Mouse (Mus musculus) thymus, postnatal 36 days (tissue): ENCODE measurements around the gene Fancc.

Source experiments
- DNase-seq, 2 experiments: peaks; one replicate each; pipeline ENCODE4 v3.0.0; 2022; ENCODE audit warnings: mixed read lengths in 2 of 2

Fancc gene

DNA sequence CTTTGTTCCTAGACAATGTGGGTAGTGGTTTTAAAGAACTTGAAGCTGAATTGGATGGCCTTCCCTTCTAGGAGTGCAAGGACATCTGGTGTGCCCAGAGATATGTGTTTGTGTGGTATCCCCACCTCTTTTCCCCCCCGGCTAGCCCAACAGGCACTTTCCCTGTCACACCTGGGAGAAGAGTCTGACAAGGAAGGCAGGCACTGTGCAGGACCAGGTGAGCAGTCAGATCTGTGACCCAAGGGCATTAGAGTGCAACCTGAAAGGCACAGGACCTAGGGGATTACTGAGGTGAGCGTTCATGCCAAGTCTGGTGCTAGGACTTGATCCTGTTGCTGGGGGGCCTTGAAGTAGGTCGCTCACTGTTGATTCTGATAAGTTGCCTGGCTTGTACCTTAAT, 255.4 kb downstream of the Fancc start:
- no peak for DNase-seq

- DNase-seq: no peak
Observed at GRCm38 (mm10) chr13:63240835-63241234, 256.2 kb downstream of the Fancc start.

DNA sequence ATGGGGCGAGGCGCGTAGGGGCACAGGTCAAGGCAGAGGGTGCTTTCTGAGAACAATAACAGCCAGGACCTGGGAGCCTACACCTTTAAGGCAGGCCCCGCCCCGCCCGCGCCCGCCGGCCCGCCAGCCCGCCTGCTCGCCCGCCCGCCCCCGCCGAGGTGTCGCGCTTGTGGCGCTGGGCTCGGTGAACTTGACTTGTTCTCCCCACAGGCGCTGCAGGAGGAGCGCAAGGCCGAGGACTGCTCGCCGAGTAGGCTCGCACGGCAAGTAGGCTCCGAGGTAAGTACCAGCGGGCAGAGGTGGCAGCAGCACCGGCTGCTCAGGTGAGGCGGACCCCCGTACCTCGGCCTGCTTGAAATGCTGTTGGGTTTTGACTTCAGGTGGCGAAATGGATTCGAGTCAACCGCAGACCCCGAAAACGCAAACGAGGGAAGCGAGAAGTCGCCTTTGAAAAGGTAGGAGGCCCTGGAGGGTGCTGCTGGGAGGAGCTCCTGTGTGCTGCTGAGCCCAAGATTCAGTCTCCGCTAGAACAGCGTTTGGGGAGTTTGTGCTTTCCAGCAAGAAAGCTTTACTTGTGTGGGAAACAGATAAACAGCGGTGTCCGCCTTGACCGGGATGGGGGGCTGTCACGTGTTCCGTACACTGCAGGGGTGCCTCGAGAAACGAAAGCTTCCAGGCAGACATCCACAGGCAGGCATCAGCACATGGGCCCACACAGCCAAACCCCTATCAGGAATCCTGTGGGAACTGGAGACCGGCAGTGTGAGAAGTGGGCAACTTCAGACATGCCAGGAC, 257.0 kb downstream of the Fancc start:
- peak; percentile 88 to 91 for DNase-seq

DNA sequence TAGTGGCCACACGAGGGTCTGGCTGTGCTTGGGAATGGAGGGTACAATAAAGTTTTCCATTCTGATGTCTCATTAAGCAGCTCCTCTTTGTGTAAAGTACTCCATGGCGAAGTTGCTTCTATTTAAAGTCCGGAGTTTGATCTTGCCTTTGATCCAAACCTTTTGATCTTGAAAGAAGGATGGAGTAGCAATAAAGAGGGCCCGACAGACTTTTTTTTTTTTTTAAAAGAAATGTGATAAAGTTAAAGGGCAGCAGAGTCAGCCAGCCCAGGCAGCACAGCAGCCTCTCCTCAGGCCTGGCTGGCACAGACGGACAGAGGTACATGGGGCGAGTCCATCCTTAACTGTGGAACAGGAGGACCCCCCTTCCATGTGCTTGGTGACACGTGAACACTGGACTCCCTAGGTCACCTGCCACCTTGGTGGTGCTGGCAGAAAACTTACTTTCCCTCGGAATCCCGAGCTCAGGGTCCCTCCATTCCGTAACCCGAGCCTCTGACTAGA, 257.7 kb downstream of the Fancc start:
- DNase-seq: no peak

DNA sequence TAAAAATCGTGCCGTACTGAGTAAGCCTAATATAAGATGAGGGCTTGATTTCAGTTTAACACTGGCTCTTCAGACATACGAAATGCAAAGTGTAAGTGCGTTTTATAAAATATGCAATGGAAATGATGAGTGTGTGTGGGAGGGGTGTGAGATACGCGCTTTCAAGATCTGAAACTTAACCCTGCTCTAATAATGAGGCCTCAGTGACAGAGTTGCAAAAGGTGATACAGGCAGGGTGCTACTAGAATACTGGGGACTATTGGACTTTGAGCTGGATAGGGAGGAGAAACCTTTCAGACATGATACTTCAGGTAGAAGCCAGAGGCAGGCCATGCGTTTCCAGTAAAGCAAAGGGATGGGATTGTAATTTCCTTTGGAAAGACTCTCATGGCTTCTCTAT, 259.0 kb downstream of the Fancc start:
- DNase-seq: no peak

GRCm38 (mm10) chr13:63236159-63236893, 260.8 kb downstream of the Fancc start:
- DNase-seq: no peak

DNA sequence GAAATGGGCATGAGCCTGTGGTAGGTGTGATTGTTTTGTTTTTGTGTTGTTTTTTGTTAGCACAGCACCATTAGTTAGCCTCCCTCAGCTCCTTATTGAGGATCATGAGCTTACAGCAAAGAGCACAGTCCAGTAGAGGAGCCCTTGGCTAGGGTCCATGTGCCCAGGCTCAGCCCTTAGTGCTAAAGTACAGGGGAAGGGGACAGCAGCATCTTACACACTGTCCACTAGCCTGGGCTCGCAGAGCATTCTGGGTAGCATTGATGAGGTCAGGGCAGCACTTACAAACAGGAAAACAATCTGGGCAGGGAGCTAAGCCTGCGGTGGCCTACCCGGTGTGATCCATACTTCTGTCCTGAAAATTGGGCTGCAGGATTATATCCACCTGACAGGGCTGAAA, 261.5 kb downstream of the Fancc start:
- no peak for DNase-seq
